Mouse (Mus musculus) gastrocnemius, postnatal 10 days (tissue): ENCODE data around the gene Mfrp. TPM values are rescaled to one million over a fixed set of nuclear protein-coding genes. Genes with fewer than 3 reads are reported as not detected.
"Not testable (repeated sequence)": the region's sequence is repeated elsewhere in the genome, so short reads cannot be mapped to it uniquely, and the experiment has no call there.

Experiments used
- DNase-seq: peaks from one replicate; pipeline ENCODE4 v3.0.0; 2021; ENCODE audit warnings: mixed read lengths
- total RNA-seq, 2 experiments: library from RNA; stranded (reverse); gene quantifications; 2 replicates each; pipeline ENCODE4 v1.2.3; 2021

The Mfrp gene
- total RNA-seq, 2 experiments from 2014 or later = 0.18 TPM; not detected in 1

DNA sequence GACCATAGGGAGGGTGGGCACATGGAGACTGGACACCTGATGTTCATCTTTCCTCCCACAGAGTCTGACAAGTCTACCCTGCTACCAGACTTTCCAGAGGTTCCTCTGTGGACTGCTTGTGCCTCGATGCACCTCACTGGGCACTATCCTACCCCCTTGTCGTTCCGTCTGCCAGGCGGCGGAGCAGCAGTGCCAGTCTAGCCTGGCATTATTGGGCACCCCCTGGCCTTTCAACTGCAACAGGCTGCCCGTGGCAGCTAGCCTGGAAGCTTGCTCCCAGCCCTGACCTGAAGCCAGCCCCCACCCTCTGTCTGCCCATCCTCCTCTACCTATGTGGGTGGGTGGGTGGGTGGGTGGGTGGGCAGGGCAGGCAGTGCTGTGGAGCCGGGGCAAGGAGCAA, 4.7 kb downstream of the Mfrp start:
- DNase-seq = no peak

DNA sequence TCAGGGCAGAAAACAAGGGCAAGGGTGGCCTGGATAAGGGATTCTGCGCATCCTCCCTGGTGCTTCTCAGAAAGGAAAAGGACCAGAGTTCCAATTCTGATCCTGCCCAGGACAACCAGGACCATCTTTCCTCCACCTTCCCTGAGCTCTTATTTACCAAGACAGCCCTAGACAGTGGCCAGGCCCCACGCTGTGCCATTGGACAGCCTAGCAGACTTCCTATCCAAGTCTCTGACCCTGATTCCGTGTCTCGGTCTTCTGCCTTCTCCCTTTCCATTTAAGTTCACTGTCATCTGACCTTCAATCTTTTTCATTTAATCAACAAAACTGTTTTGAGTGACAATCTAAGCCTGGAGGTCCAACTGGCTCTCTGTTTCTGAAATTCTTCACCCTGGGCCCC, 5.1 kb downstream of the Mfrp start:
- no peak for DNase-seq

DNA sequence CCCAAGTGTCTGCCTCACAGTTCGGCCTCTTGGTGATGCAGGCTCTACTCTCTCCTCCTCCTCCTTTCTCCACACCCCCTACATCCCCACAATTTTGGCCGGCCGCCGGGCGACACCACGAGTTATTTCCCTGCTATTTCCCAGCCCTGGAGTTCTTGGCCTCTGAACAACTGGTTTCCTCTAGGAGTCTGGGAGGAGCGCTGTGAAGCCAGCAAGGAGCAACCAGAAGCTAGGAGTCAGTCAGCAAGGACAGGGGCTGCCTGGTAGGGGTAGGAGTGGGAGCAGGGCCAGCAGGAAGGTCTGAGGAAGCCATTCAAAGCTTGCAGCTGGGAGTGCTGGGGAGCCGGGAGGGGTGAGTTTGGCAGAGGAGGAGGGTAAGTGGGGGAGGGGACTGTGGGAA, 5.6 kb downstream of the Mfrp start, which contains the start of gene C1qtnf5:
TSS of gene C1qtnf5 (plus strand) at position 136 of the 400 bp plus-strand sequence.
- DNase-seq = peak; percentile 92

DNA sequence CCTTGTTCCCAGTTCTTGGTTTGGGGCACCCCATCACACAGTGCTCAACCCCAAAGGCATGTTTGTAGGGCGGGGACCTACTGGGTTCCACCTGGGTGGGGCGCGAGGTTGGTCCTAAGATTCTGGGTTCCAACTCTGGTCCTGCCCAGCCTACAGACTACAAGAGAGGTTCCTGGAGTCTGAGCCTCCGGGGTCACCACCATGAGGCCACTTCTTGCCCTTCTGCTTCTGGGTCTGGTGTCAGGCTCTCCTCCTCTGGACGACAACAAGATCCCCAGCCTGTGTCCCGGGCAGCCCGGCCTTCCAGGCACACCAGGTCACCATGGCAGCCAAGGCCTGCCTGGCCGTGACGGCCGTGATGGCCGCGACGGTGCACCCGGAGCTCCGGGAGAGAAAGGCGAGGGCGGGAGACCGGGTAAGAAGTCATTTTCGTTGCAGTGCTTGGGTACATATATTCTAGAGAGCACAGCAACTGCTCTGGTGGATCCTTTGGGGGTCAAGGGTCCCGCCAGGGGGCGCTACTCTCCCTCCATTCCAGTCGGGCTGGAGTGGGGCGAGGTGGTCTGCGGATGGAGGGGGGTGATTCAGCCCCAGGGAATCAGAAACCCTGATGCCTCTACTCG, 6.1 kb downstream of the Mfrp start:
- DNase-seq = peak; percentile 78

DNA sequence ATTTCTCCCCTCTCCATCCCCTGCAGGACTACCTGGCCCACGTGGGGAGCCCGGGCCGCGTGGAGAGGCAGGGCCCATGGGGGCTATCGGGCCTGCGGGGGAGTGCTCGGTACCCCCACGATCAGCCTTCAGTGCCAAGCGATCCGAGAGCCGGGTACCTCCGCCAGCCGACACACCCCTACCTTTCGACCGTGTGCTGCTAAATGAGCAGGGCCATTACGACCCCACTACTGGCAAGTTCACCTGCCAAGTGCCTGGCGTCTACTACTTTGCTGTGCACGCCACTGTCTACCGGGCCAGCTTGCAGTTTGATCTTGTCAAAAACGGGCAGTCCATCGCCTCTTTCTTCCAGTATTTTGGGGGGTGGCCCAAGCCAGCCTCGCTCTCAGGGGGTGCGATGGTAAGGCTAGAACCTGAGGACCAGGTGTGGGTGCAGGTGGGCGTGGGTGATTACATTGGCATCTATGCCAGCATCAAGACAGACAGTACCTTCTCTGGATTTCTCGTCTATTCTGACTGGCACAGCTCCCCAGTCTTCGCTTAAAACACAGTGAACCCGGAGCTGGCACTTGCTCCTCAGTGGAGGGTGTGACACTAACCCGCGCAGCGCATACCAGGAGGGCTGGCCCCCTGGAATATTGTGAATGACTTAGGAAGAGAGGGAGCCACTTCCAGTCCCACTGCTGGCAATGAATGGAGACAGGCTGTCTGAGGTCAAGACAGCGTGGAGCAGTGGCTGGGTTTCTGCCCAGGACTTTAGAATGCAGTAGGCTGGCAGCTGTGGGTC, 6.9 kb downstream of the Mfrp start:
- DNase-seq = no peak

DNA sequence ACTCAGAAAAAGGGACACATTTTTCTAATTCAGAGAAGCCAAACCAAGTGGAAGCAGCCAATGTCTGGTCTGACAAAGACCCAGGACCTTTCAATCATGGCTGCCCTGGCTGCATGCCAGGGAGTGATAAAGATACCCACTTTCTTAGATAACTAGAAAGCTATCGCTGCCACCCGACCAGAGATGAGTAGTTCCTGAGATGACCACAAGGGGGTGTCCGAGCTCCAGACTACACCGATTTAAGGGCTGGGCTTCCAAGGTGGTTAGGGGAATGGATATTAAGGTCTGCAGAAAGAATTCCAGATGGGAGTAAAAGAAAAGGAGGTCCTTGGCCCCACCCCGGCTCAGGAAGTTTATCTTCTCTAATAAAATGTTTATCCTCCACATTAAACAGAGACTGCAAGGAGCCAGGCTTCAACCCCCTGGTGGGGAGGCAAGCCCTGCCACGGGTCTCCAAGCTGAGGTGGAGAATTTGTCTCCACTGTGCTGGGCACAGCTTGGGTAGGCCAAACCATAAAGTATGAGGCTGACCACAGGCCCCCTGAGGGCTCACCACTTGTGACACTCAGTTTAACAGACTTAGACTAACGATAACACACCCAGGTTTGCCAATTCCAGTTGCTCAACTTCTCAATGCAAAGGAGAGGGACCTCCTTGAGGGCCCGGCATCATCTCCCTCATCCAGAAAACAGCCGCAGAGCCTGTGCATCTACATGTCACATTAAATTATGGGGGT, 8.0 kb downstream of the Mfrp start:
- peak; percentile 77 for DNase-seq

DNA sequence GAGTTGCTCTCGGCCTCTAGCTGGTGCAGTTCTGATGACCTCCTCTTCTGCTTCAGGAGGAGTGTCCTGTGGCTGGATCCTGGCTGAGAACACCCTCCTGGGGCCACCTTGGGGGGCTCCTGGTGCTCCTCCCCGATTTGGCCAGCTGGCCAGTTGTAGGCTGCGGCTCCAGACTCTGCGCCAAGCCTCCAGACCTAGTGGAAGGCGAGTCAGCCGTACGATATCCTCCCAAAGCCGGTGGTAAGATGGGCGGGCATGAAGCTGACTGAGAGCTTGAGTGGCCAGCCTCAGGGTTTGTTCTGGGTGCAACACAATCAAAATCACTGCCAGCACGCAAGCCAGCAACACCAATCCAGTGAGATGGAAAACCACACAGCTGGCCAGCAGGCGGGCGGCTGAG, 10.4 kb downstream of the Mfrp start:
- DNase-seq = not testable (repeated sequence)

DNA sequence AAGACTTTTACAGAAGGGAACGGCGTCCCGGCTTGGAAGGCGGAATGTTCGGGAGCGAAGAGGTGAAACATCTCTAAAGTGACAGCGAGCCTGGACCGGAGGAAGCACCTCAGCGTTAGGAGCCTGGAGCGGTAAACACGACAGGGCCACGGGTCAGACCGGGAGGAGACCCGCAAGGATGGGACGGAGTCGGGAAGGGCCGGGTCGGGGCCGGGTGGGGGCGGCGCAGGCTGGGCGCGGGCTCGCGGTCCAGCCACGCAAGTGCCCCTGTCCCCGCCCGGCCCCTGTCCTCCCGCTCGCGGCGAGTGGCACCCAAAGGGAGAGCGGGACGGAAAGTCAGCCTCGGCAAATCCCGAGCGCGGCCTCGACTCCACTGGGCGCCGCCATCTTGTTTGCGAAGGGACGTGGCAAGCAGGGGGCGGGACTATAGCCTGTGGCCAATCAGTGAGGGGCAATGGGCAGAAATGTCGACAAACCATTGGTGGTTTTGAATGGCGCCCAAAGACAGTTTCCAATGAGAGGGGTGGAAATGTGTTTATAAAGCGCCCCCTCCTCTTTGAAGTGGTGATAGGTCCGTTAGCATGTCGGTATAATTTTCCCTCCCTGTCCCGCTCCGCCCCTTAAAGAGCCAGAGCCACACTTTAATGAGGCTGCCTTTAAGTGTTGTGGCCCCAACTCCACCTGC, 11.7 kb downstream of the Mfrp start, which contains the start of the genes Gm49380 and Rnf26:
TSS of gene Gm49380 (minus strand) at position 396 of the 685 bp plus-strand sequence.
TSS of gene Rnf26 (minus strand) at position 413 of the 685 bp plus-strand sequence.
- peak; percentile 95 for DNase-seq

DNA sequence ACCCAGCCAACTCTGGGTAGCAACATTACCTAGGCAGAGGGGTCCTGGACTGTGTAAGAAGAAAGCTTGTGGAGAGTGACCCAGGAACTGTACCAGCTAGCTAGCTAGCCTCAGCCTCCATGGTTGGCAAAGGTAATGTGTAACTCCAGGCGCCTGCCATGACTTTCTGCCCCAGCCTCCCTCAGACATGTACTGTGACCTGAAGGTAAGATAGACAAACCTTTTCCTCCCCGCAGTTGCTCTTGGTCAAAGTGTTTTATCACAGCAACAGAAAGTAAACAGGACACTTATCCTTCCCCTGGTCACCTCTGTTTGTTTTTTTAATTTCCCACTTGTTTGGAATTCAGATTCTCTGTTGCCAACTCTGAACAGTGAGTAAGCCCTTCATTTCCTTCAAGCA, 12.9 kb downstream of the Mfrp start:
- DNase-seq = no peak

DNA sequence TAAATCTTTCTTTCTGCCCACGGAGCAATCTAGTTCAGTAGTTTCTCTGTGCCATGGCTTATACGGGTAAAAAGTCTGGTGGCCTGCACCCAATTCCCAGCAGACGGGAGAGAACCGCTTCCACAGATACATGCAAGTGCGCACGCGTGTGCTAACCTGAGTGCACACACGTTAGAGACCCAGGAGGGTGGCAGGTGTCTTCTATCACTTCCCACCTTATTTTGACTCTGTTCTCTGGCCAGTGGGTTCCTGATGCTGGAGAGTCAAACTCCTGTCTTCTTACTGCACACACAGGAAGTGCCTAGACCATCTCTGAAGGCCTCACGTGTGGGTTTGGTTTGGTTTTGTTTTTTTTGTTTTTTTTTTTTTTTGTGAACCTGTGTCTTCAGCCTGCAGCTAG, 14.1 kb downstream of the Mfrp start:
- no peak for DNase-seq

DNA sequence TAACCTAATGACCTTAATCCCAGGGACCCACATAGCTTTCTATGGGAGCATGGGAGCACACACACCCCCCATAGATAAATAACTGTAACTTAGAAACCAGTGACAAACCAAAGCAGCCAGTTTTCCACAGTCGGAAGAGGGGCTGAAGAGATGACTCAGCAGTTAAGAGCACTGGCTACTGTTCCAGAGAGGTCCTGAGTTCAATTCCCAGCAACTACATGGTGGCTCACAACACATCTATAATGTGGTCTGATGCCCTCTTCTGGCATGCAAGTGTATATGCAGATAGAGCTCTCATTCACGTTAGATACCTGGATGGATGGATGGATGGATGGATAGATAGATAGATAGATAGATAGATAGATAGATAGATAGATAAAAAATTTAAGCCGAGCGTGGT, 14.7 kb downstream of the Mfrp start:
- no peak for DNase-seq

DNA sequence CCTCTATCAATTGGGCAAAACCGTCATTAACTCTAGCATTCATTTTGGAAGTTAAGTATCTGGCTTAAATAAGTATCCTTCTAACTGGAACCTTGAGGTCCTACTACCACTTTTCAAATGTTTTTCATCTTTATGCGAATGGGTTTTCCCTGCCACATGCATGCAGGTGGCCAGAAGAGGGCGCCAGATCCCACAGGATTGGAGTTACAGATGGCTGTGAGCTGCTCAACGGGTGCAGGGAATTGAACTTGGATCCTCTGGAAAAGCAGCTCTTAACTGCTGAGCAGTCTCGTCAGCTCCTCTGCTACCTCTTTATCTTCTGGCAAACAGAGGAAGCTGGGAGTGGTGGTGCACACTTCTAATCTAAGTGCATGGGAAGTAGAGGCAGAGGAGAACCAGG, 17.5 kb downstream of the Mfrp start:
- DNase-seq = no peak

DNA sequence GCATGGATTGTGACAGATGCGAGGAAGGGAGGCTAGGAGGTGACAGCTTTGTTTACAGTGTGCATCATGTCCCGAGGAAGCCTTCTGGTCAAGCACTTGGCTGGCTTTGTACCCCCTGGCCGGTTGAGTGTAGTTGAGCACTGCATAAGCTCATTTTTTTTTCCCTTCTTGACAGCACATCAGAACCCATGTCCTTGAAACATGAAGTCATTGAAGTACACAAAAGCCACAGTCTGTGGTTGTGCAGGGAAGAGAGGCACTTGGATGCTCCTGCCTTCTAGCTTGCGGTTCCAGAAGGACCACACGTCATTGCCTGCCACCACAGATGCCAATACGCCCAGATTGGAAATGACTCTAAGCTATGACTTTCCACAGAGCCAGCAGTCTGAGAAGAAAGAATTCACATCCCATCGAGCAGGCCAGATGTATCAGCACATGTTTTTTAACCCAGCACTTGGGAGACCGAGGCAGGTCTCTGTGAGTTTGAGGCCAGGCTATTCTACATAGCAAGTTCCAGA, 18.5 kb downstream of the Mfrp start:
- no peak for DNase-seq

DNA sequence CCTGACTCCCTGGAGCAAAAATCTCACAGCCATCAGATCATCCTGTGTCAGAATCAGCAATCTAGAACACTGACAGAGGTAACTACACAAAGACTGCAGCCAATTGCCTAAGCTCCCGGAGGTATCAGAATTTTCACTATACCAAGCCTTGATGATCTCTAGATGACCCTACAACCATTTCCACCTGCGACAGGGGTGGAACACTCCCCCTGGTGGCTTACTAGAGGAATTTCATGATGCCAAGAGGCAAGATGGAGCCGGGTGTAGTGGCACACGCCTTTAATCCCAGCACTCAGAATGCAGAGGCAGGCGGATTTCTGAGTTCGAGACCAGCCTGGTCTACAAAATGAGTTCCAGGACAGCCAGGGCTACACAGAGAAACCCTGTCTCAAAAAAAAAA, 22.8 kb downstream of the Mfrp start:
- no peak for DNase-seq

DNA sequence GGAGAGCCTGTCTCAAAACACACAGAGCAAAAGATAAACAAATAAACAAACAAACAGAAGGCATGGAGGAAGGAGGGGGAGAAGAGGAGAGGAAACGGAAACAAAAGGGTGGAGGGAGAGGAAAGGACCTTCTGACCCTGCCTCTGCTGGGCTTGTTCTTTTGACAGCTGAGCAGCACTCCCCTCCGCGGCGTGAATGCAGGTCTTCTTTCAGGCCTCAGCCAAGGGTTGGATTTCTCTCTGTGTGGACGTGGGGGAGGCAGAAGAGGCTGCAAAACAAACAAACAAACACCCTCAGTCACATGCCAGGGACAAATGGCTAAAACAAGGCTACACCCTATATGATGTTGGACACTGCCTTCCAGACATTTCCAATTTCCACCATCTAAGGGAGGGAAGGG, 23.5 kb downstream of the Mfrp start:
- DNase-seq = no peak

DNA sequence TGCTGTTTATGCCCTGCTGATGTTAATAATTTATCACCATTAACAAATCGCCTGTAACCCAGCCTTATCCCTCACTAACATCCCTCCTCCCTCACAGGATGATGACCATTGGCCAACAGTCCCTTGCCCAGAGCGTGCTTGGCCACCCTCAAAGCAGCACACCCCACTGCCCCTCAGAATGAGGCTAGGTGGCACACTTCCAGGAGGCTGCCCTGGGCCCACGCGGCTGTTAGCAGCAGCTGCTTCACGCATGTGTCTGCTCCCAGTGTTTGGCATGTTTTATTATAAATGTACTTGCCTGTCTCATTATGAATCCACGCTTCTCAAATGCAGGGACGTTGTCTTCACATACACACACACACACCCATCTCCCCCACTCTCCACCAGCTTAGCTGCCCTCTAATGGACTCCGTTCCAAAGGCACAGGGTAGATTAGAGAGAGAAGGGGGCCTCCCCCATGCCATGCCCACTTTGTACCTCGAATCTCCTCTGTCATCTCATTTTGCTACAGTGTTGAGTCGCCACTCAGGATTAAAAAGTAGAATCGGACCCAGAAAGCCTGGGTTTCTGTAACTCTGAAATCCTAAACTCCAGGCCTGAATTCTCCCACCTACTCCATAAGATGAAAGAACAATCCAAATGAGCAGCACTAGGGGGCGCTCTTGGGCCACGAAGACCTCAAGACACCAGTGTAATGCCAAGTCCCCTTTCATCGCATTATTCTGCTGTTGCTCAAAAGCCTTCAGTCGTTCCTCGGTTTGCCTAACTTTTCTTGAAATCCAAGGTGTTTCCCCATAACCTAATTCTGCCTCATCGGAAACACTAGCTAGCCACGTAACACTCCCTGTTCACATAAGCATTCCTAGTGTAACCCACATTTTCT, 24.3 kb downstream of the Mfrp start:
- DNase-seq = peak; percentile 86

DNA sequence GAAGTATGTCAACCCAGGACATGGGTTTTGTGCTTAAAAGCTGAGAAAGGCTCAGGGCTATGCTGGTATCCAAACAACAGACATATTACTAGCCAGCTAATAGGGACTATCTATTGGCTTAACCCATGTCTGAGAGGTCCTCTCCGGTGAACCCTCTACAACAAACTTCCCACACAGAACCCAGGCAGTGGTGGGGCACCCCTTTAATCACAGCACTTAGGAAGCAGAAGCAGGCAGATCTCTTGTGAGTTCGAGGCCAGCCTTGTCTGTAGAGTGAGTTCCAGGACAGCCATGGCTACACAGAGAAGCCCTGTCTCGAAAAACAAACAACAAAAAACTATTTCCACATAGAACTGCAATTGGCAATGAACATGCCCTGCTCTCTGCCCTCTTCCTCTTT, 25.2 kb downstream of the Mfrp start:
- DNase-seq = no peak

DNA sequence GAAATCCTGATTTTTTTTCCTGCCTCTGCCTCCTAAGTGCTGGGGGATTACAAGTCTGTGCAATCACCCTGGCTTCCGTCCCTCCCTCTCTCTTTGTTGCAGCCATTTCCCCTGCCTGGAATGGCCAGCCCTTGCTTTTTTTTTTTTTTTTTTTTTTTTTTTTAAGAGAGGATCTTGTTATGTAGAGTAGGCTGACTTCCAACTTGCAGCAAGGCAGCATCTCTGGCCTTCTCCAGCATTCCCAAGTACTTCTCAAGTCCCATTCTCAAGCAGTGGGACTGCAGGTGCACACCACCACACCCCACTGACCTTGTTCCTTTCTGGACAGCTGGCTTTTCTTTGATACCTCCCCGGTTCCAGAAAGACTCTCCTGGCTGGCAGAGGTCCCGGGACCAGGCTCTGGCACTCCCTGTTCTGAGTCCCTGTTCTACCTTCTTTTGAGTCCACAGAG, 25.8 kb downstream of the Mfrp start:
- DNase-seq = no peak

DNA sequence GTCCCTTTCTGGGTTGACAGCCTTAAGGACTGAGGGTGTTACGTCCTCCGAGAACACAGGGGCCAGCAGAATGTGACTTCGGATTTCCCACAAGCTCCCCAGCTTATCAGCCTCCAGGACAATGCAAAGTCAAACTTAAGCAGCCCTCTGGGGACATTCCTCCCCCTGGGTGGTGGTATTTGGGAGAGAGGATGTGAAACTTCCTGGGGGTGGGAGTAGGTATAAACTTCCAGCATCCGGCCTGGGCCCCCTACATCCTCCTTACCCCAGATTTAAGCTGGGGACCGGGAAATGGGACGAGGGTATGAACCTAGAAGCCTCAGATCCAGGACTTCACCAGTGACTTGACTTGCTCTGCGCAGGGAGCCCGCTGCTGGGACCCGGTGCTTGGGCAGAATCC, 28.1 kb downstream of the Mfrp start:
- DNase-seq = no peak

DNA sequence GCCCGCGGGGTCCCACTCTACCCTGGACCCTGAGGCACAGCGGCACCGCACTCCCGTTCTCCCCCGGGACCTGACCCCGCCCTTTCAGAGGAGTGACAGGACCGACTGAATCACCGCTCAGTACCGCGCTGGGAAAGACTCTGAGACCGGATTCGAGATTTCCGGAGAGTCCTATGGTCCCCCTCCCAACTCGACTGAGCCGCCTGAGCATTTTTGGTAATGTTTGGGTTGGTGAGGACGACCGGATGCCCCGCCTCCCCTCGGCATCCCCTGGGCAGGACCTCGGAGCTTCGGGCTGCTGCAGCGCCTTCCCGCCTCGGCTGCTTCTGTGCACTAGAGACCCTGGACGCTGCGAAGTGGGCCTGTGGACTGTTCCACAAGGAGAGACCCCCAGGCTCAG, 28.5 kb downstream of the Mfrp start:
- DNase-seq = peak; percentile 62
